Mouse (Mus musculus) cerebellum, postnatal 25 days (tissue): ENCODE measurements at regions not wholly inside any gene's neighbourhood (a gene's known extent, or its start where the extent isn't known, plus 50 kb on each side); places are given as distances from the start of the nearest gene placed in this dataset.

ENCODE experiments used
- DNase-seq, 2 experiments: peaks; one replicate each; pipeline ENCODE4 v3.0.0; 2021; ENCODE audit warnings: mixed read lengths in 2 of 2

DNA sequence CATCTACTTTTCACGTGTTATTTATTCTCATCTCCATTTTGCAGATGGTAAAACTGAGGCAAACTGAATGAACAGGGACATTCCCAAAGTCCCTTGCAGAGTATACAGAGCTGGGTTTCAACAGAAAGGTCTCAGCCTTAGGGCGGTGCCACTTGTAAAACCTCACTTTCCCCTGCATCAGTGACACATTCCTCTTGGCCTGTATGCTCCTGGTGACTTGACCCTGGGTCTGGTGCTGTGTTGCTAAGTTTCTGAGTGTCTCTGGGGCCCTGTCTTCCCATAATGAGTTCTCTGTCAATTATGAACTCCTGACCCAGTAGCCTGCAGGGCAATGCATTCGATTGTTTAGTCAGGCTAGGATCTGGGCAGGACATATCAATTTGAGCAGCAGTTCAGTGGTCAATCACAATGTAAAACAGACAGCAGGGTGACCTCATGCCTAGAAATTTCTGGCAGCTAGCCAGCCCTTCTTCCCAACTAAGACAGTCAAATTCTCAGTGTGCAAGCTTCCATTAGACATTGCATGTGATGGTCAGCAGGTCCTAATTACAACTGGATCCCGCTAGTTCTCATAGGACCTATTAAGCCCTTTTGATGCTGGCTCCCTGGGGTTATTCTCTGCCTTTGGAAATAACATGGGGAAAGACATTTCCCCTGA lies 863.5 kb upstream of the Lrrc6 start:
- peak; percentile 11 to 26 for DNase-seq

DNA sequence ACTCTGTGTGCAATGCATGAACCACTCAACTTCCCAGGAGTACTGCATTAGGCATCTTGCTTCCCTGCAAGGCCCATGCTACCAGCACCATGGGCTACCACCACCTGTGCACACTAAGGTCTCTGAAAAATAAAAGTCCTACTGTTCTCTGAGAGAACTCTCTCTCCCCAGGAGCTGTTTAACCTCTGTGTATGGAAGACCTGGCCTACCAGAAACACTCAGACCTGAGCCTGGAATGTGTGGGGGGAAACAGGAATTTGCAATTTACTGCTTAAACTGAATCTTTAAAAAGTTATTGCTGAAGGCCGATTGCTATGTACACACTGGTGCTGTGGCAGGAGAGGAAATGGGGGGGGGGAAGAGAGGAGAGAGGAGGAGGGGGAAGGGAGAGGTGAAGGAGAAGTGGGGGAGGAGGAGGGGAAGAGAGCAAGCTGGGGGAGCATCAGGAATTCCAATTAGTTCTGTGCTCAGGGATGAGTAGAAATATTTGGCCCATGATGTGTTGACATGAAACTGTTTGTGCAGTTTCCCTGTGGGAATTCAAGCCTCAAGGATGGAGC lies 860.4 kb upstream of the Lrrc6 start:
- DNase-seq, result no peak

- no peak for DNase-seq
Measured at GRCm38 (mm10) chr15:67357867-67358266, 857.2 kb upstream of the Lrrc6 start.

- no peak for DNase-seq
Measured at GRCm38 (mm10) chr15:67355334-67355733, 854.6 kb upstream of the Lrrc6 start.

DNA sequence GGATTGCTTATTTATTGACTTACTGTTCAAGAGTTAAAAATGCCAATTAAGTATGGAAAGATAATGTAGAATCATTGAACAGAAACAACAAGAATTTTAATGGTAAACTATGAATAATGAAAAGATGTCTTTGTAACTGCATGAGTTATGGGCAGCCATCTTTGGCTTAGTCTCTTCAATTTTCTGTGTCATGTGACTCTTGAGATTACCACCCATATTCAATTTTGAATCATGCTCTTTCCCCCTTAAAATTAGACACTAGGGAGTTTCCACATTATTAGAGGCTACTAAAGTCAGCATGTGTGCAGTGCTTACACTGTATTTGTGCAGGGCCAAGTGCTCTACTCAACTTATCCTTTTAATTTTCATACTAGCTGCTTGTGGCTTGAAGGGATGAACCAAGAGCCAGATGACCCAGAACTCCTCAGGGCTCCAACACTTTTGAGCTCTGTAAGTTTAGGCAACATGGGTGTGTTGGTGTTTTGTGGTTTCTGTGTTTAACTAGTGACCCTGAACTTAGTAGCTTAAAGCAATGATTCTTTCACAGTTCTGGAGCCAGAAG lies 854.0 kb upstream of the Lrrc6 start:
- no peak for DNase-seq

GRCm38 (mm10) chr15:67349501-67349900 lies 848.8 kb upstream of the Lrrc6 start:
- no peak for DNase-seq

GRCm38 (mm10) chr15:67345179-67346148 lies 844.8 kb upstream of the Lrrc6 start:
- DNase-seq, result no peak

DNA sequence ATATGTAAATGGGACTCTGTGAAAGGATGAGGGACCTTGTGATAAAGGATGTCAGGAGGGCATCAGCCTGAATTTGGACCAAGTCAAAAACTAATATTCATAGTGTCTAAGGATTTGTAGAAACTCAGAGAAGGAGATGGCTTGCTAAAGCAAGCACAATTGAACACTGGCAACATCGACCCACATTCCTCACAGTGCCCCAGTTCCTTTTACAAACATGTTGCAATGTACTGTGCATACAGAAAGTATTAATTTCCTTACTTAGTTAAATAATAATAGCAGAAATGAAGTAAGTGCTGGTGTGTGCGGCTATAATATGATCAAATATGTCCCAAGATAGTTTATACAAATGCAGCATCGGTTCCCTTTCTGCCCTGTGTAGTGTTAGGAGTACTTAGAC lies 841.3 kb upstream of the Lrrc6 start:
- no peak for DNase-seq

DNA sequence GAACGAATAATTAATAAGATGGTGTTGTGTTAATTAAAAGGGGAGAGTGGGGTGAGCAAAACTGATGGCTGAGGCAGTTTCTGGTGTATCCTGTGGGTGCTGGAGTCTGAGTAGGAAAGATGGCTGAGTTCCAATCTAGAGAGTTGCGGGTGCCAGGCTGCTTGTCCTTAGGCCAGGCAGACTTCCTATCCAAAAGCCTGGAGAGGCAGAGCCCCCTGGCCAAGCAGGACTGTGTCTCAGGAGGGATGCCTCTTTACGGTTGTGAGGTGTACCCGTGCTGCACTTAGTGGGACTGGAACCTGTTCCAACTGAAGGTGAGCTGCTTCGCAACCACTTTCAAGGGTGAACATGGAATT lies 836.3 kb upstream of the Lrrc6 start:
- DNase-seq, result peak; percentile 8 to 27

GRCm38 (mm10) chr15:67336294-67337039 lies 835.8 kb upstream of the Lrrc6 start:
- DNase-seq, result no peak

DNA sequence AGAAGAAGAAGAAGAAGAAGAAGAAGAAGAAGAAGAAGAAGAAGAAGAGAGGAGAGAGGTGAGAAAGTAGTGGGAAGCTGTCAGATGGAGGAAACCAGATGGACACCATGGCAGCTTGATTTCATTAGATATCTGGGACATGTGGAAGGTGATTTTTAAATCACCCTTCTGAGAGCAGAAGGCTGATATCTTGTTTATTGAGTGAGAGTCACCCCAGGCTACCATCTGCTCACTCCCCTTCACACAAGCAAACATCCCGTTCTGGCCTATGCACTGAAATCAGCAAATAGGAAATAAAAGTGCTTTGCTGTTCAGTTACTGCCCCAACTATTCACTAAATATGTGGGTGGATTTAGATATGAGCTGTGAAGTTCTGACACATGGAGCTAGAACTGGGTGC lies 831.8 kb upstream of the Lrrc6 start:
- no peak for DNase-seq

DNA sequence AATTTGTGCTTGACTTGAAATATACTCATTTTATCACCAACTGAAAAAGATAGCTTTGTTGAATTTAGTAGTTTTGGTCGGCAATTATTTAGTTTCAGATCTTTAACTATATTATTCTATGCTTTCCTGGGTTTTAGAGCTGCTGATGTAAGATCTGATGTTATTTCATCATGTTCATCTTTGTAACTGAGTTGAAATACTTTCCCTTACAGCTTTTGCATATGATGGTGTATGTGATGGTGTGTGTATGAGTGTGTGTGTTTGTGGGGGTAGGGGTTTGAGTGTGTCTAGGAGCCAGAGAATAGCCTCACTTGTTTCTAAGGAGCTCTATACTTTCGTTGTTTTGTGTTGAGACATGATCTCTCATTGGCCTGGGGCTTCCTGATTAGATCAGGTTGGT lies 819.6 kb upstream of the Lrrc6 start:
- no peak for DNase-seq

DNA sequence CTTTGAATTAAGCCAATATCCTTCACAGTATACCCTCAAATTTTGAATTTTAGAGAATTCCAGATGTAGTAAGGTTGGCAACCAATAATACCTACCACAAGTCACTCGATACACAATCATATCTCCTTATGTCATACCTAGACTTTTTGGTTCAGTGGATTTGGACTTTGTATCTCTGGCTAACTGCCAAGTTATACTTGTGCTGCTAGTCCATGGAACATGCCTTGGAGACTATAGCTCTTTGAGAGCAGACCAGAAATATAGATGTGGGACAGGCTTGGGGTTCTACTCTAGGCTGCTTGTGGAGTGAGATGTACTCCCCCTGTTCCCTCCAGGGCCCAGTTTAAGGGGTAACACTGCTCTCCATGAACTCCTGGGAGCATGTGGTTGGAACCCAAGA lies 814.5 kb upstream of the Lrrc6 start:
- no peak for DNase-seq

DNA sequence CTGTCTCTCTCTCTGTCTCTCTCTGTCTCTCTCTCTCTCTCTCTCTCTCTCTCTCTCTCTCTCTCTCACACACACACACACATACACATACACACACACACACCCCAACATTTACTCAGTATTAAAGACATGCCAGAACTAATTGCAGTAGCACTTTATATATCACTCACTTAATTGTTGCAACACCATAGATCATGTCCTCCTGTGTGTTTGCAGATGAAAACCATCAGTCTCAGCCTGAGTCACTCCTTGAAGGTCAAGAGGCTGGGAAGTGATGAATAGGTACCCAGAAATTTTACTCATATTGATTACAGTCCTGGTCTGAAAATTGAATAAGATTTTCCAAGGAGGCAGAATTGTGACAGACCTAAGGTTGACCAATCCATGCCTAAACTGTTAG lies 812.9 kb upstream of the Lrrc6 start:
- no peak for DNase-seq

- no peak for DNase-seq
Measured at GRCm38 (mm10) chr15:67305681-67306080, 805.0 kb upstream of the Lrrc6 start.

DNA sequence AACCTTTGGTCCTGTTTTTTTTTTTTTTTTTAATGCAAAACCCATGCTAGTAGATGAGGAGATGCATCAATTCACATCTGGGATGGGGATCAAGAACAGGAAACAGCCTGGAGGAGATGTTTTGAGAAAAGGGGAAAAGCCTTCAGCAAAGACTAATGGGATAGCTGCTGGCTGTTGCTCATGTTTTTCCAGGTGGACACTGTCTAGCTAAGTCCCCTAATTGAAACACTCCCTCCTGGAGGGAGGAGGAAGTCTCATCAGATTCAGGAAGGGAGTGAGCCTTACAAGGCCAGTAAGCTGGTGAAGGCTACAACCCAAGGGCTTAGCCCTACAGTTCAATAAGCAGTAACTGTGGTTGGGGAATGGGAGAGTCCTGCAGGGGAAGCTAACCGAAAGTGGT lies 803.1 kb upstream of the Lrrc6 start:
- DNase-seq, result no peak

DNA sequence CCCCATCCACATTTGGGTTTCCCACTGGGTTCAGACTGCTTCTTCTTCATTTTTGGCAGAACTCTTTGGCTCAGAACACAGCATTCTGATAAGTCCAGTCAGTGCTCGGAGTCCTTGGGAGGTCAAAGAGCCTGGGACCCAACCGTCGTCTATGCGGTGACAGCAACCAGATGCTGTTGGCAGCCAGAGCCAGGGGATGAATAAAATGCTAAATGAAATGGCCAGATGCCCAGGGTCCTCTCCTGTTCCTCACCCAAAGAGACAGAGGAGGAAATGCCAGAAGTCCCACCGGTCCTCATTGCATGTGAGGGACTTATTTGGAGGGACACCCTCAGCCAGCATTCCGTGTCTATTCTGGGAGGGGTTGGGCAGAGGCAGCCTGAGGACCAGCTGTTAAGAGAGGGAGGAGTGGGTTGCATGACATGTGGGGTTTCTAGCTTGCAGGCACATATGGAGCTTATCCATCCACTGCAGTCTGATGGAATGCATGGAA lies 801.2 kb upstream of the Lrrc6 start:
- no peak for DNase-seq

GRCm38 (mm10) chr15:67301024-67301423 lies 800.3 kb upstream of the Lrrc6 start:
- DNase-seq, result no peak

- no peak for DNase-seq
Measured at GRCm38 (mm10) chr15:67294797-67295196, 794.1 kb upstream of the Lrrc6 start.

GRCm38 (mm10) chr15:67289749-67290148 lies 789.0 kb upstream of the Lrrc6 start:
- DNase-seq, result no peak

- no peak for DNase-seq
Measured at GRCm38 (mm10) chr15:67284941-67285340, 784.2 kb upstream of the Lrrc6 start.

DNA sequence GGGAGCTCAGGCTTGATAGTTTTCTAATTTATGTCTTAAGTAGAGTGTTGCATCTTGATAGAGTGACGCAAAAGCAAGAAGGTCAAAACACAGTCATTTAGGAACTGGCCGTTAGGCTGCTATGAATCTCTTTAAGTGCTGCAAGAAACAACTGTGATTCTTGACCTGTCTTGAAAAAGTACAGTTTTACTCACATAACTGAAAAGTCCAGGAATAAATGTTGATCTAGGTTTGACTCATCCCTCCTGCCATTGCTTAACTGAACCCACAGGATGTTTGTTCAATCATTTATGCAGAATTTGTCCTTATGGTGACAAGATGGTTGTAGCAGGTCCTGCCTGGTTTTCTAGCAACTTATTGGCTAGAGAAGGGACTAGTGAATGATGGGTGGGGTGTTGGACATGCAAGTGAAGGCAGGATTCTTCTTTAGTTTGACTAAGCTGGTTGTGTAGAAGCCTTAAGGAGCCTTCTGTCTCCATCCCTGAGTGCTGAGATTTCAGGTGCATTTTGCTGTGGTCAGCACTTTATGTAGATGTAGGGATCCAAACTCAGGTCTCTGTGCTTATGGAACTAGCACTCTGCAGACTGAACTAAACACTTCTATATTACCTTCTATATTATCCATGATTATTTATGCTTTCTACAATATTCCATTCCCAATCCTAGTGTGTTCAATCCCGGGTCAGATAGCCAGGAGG lies 782.7 kb upstream of the Lrrc6 start:
- no peak for DNase-seq
